25 mouse cellular contexts compared by ENCODE assay signal in the genomic region with DNA sequence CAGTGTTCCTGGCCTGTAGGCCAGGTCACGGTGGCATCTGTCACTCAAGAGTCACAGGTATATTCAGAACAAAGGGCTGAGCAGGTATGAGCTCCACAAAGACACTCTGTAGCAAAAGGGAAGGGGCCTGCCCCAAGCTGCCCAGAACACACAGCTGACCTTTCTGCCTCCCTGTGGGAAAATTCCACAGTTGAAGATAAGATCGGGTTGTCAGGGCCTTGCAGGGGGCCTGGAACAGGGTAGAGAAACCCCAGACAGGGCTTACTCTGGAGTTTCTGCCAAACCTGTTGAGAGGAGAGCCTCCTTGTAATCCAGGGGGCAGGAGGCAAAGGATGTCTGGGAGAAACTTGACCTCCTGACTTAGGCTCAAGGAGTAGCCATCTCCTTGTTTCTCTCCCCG.
A peak's percentile ranks its signal among the peaks of the same experiment; 100 is the strongest.
DNase-seq lines count a peak whose midpoint lies in the region; ATAC-seq and TF ChIP-seq lines count a peak whose summit lies in the region.
"Had no signal": no experiment of that assay in that cellular context is flagged by ENCODE, and none has a peak within 500 bp of the region (broad histone marks: within the 10 kb centered on the region; RNA-seq: fewer than 3 reads in every experiment).

No protein-coding gene starts in this region.

- H3K4me2 ChIP-seq in kidney, embryonic 15.5 days = no peak overlapping the region
- no peak overlapping the region for H3K4me2 ChIP-seq in lung, postnatal 0 days (replicated peaks; ENCODE audit: low read depth, low read length)
- no peak overlapping the region for H3K4me2 ChIP-seq in stomach, embryonic 16.5 days (ENCODE audit: low read depth, low read length)
- H3K4me2 ChIP-seq: embryonic facial prominence, embryonic 15.5 days; intestine, embryonic 15.5 days; lung, embryonic 14.5 days had no signal

- no peak overlapping the region for H3K9ac ChIP-seq in kidney, embryonic 15.5 days
- H3K9ac ChIP-seq in lung, postnatal 0 days (replicated peaks; ENCODE audit: low read depth) = no peak overlapping the region
- H3K9ac ChIP-seq in stomach, embryonic 16.5 days (ENCODE audit: low read length) = 0 out of 2 replicates have a peak overlapping the region, but pooled peaks have one; percentile 20
- H3K9ac ChIP-seq: embryonic facial prominence, embryonic 15.5 days; intestine, embryonic 15.5 days; liver, embryonic 14.5 days; lung, embryonic 14.5 days had no signal

- no peak for TF ChIP-seq CTCF in lung, postnatal 0 days (IDR thresholded peaks at IDR 0.05)

- H3K4me1 ChIP-seq in kidney, embryonic 15.5 days = peaks cover 77% of the 10 kb centered on the region
- no peaks in the 10 kb centered on the region; the same call in 1 of the 2 replicates for H3K4me1 ChIP-seq in lung, postnatal 0 days (ENCODE audit: insufficient read depth, low read depth, low read length)
- peaks cover 29% of the 10 kb centered on the region for H3K4me1 ChIP-seq in stomach, embryonic 16.5 days (ENCODE audit: control insufficient read depth, insufficient read depth, low read length)

- H3K9me3 ChIP-seq in kidney, embryonic 15.5 days (replicated peaks) = no peaks in the 10 kb centered on the region
- H3K9me3 ChIP-seq in lung, postnatal 0 days (ENCODE audit: low read length) = no peaks in the 10 kb centered on the region
- no peaks in the 10 kb centered on the region for H3K9me3 ChIP-seq in stomach, embryonic 16.5 days (replicated peaks; ENCODE audit: control insufficient read depth, low read length)
- H3K9me3 ChIP-seq: embryonic facial prominence, embryonic 15.5 days; intestine, embryonic 15.5 days had no signal

- peak overlapping the region; percentile 84 for H3K27ac ChIP-seq in kidney, embryonic 15.5 days
- 0 out of 2 replicates have a peak overlapping the region, but pooled peaks have one; percentile 6 for H3K27ac ChIP-seq in lung, postnatal 0 days (ENCODE audit: low read length)
- peak overlapping the region; percentile 21; the same call in 1 of the 2 replicates for H3K27ac ChIP-seq in stomach, embryonic 16.5 days (ENCODE audit: low read length)
- H3K27ac ChIP-seq: embryonic facial prominence, embryonic 15.5 days; hindbrain, postnatal 0 days; intestine, embryonic 15.5 days; liver, embryonic 14.5 days had no signal

- no peak for TF ChIP-seq EP300 in lung, postnatal 0 days (IDR thresholded peaks at IDR 0.05)

- DNase-seq in embryo, embryonic 9.5 days (ENCODE audit: extremely low spot score) = peak; percentile 30
- DNase-seq in embryo, embryonic 10.5 days (ENCODE audit: low spot score) = no peak
- no peak for DNase-seq in kidney, adult 8-10 months
- no peak for DNase-seq in lung, postnatal 0 days (ENCODE audit: low spot score)
- DNase-seq in lung, postnatal 4 days = no peak
- DNase-seq: adrenal gland, adult 8-10 months; cerebellum, adult 11-12 months; cerebellum, adult 9-11 months; gastrocnemius, postnatal 25 days; heart, postnatal 14 days; kidney, postnatal 14 days; layer of hippocampus, adult 9-11 months; liver; lung, embryonic 14.5 days; midbrain, embryonic 14.5 days; thymus, postnatal 4 days had no signal

- H3K27me3 ChIP-seq in kidney, embryonic 15.5 days = no peaks in the 10 kb centered on the region
- H3K27me3 ChIP-seq in lung, postnatal 0 days (replicated peaks; ENCODE audit: insufficient read depth, low read length) = no peaks in the 10 kb centered on the region
- H3K27me3 ChIP-seq in stomach, embryonic 16.5 days (ENCODE audit: control insufficient read depth, insufficient read depth, low read length) = no peaks in the 10 kb centered on the region
- H3K27me3 ChIP-seq: embryonic facial prominence, embryonic 15.5 days; intestine, embryonic 15.5 days had no signal

- no peaks in the 10 kb centered on the region for H3K36me3 ChIP-seq in kidney, embryonic 15.5 days
- H3K36me3 ChIP-seq in lung, postnatal 0 days (ENCODE audit: insufficient read depth, low read length) = no peaks in the 10 kb centered on the region
- H3K36me3 ChIP-seq in stomach, embryonic 16.5 days (ENCODE audit: control insufficient read depth, insufficient read depth, low read length) = no peaks in the 10 kb centered on the region
- H3K36me3 ChIP-seq: embryonic facial prominence, embryonic 15.5 days; intestine, embryonic 15.5 days had no signal

- WGBS in kidney, embryonic 15.5 days = 55% methylated on average over 3 of the region's 3 CpGs
- 41% methylated on average over 3 of the region's 3 CpGs for WGBS in lung, postnatal 0 days
- 46% methylated on average over 3 of the region's 3 CpGs for WGBS in stomach, embryonic 16.5 days

- H3K4me3 ChIP-seq in kidney, embryonic 15.5 days (replicated peaks) = no peak overlapping the region
- H3K4me3 ChIP-seq in lung, postnatal 0 days (ENCODE audit: low read depth, low read length) = no peak overlapping the region
- H3K4me3 ChIP-seq in stomach, embryonic 16.5 days (replicated peaks; ENCODE audit: low read length) = no peak overlapping the region
- H3K4me3 ChIP-seq: embryonic facial prominence, embryonic 15.5 days; intestine, embryonic 15.5 days had no signal

- no peak for ATAC-seq in kidney, embryonic 15.5 days (replicated peaks; ENCODE audit: low FRiP score)
- no peak for ATAC-seq in lung, postnatal 0 days
- no peak for ATAC-seq in stomach, embryonic 16.5 days (ENCODE audit: insufficient read depth, low FRiP score)
- ATAC-seq in frontal cortex, adult (ENCODE audit: low TSS enrichment) = no peak
- ATAC-seq: CD4-positive, CD25-positive, alpha-beta regulatory T cell, adult 4 months; forebrain, embryonic 14.5 days; hindbrain, postnatal 0 days; intestine, embryonic 15.5 days had no signal

Comparison
In these comparisons a context has a peak if more than half of its experiments do, and no peak if none do; other contexts are left out.
1. H3K27ac ChIP-seq: peak in every context shown above with its lines; median percentile 84 in kidney, embryonic 15.5 days; 21 in stomach, embryonic 16.5 days; 6 in lung, postnatal 0 days.